Mouse (Mus musculus) hindbrain, embryonic 12.5 days (tissue): ENCODE measurements around the gene Tgfb1. TPM values are rescaled to one million over a fixed set of nuclear protein-coding genes. Genes with fewer than 3 reads are reported as not detected.

ENCODE experiments used
- ATAC-seq: fragments of 200-750 bp; cut with Nextera tagmentation; 2 replicates; pipeline ENCODE4 v1.8.0; 2017; ENCODE audit warnings: moderate TSS enrichment; ENCODE audit not compliant: low FRiP score
- H3K27ac ChIP-seq: fragments of 300-500 bp; sonication (generic); 2 replicates; pipeline ENCODE4 v1.5.1; 2016; ENCODE audit warnings: mild to moderate bottlenecking
- H3K27me3 ChIP-seq: fragments of 300-500 bp; sonication (generic); 2 replicates; pipeline ENCODE4 v1.6.1; 2016; ENCODE audit warnings: mild to moderate bottlenecking
- H3K36me3 ChIP-seq: fragments of 300-500 bp; sonication (generic); 2 replicates; pipeline ENCODE4 v1.6.1; 2016; ENCODE audit warnings: mild to moderate bottlenecking
- H3K4me1 ChIP-seq: fragments of 300-500 bp; sonication (generic); 2 replicates; pipeline ENCODE4 v1.6.1; 2016
- H3K4me2 ChIP-seq: fragments of 300-500 bp; sonication (generic); replicated peaks from 2 replicates; pipeline ENCODE4 v1.6.1; 2016; ENCODE audit warnings: mild to moderate bottlenecking
- H3K4me3 ChIP-seq: fragments of 300-500 bp; sonication (generic); 2 replicates; pipeline ENCODE4 v1.5.1; 2016; ENCODE audit warnings: mild to moderate bottlenecking
- H3K9ac ChIP-seq: fragments of 300-500 bp; sonication (generic); 2 replicates; pipeline ENCODE4 v1.6.1; 2016; ENCODE audit warnings: mild to moderate bottlenecking, moderate library complexity
- H3K9me3 ChIP-seq: fragments of 300-500 bp; sonication (generic); replicated peaks from 2 replicates; pipeline ENCODE4 v1.6.1; 2016; ENCODE audit warnings: mild to moderate bottlenecking
- WGBS: fragments of 180-500 bp; shearing (Covaris S2); methylation state at CpG from one replicate; pipeline ENCODE4 v1.1.7; 2016; 5-methylcytosine and 5-hydroxymethylcytosine counted together
- polyA plus RNA-seq: library from polyadenylated mRNA; unstranded; fragments of >200 nt; fragmentation: Nextera tagmentation; extraction: Ambion mirVana; gene quantifications from 2 replicates; pipeline ENCODE4 v1.2.1, GENCODE M21; 2016

The Tgfb1 gene
- polyA plus RNA-seq, 1 experiment from 2014 or later: 1.8 TPM

DNA sequence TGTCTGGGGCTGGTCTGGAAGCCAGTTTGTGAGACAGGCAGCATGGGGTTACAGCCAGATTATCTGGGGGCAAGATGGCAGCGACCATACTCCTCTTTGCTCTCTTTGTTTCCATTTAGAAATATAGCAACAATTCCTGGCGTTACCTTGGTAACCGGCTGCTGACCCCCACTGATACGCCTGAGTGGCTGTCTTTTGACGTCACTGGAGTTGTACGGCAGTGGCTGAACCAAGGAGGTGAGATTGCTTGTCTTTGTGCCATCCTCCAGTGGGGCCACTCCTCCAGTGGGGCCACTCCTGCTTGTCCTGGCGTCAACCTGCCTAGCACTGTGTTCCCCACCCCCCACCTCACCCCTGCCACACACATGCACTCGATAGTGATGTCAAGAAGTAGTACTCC, 7.3 kb downstream of the Tgfb1 start:
- H3K36me3 ChIP-seq: no peaks in the 10 kb centered on the region
- 43% methylated on average over 8 of the region's 8 CpGs for WGBS
- H3K9me3 ChIP-seq: no peaks in the 10 kb centered on the region
- no peak overlapping the region for H3K27ac ChIP-seq
- H3K27me3 ChIP-seq: peaks cover 36% of the 10 kb centered on the region
- H3K4me2 ChIP-seq: no peak overlapping the region
- ATAC-seq: no peak
- no peak overlapping the region for H3K4me3 ChIP-seq
- H3K9ac ChIP-seq: no peak overlapping the region
- H3K4me1 ChIP-seq: peaks cover 11% of the 10 kb centered on the region

DNA sequence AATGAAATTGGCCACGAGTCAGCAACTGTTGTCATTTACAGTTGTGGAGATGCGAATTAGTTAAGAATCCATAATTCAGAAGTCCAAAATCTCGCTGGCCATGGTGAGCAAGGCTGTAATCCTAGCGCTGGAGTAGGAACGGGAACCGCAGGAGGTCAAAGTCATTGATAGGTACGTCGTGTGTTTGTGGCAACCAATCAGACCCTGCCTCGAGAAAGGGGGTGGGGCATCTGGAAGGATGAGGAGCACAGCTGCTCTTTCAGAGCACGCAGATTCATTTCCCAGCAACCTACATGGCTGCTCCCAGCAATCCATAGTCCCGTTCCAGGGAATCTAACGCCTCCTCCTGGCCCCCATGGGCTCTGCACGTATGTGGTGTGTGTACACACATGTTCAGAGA, 13.0 kb downstream of the Tgfb1 start:
- no peak for ATAC-seq
- Histone ChIP-seq H3K27ac (no peak overlapping the region), H3K4me3 (no peak overlapping the region), H3K27me3 (peaks cover 16% of the 10 kb centered on the region), H3K9ac (no peak overlapping the region), H3K36me3 (no peaks in the 10 kb centered on the region), H3K9me3 (peaks cover 6% of the 10 kb centered on the region; the same call in 1 of the 2 replicates), H3K4me1 (peaks cover 9% of the 10 kb centered on the region; the same call in 1 of the 2 replicates), H3K4me2 (no peak overlapping the region)
- WGBS: 55% methylated on average over 13 of the region's 13 CpGs

DNA sequence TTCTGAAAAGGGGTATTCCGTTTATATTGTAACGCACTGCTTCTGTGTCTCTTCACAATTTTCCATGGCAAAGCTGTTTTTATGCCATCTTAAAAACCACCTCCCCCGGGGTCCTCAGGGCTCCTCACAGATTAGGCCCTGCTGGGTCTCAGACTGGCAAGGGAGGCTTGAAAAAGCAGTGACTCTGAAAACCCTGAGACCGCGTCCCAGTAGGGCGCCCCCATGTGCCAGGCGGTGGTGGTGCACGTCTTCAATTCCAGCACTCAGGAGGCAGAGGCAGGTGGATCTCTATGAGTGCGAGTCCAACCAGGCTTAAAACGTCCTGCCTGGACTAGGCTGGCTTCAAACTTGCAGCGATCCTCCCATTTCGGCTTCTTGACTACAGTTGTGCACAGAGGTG, 13.9 kb downstream of the Tgfb1 start:
- peaks cover 11% of the 10 kb centered on the region; the same call in 1 of the 2 replicates for H3K4me1 ChIP-seq
- no peak overlapping the region for H3K9ac ChIP-seq
- H3K4me3 ChIP-seq: no peak overlapping the region
- H3K27ac ChIP-seq: no peak overlapping the region
- H3K36me3 ChIP-seq: no peaks in the 10 kb centered on the region
- 72% methylated on average over 12 of the region's 12 CpGs for WGBS
- ATAC-seq: no peak
- no peak overlapping the region for H3K4me2 ChIP-seq
- peaks cover 6% of the 10 kb centered on the region; the same call in 1 of the 2 replicates for H3K9me3 ChIP-seq
- H3K27me3 ChIP-seq: peaks cover 16% of the 10 kb centered on the region

DNA sequence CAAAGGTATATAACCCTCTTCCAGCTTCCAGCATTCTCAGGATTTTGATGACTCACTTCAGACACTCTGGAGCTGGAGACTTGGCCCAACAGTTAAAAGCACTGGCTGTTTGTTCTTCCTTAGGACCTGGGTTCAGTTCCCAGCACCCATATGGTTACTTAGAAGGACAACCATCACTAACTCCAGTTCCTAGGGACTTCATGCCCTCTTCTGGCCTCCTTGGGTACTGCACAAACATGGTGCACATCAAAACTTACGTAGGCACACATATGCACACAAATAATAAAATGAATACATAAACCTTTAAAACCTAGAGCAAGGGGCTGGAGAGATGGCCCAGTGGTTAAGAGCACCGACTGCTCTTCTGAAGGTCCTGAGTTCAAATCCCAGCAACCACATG, 15.5 kb downstream of the Tgfb1 start:
- ATAC-seq: no peak
- Histone ChIP-seq H3K9me3 (peaks cover 6% of the 10 kb centered on the region; the same call in 1 of the 2 replicates), H3K4me3 (no peak overlapping the region), H3K27me3 (peaks cover 16% of the 10 kb centered on the region), H3K36me3 (no peaks in the 10 kb centered on the region), H3K9ac (no peak overlapping the region), H3K4me2 (no peak overlapping the region), H3K27ac (no peak overlapping the region), H3K4me1 (peaks cover 11% of the 10 kb centered on the region; the same call in 1 of the 2 replicates)
- WGBS: 92% methylated on average over 2 of the region's 2 CpGs

DNA sequence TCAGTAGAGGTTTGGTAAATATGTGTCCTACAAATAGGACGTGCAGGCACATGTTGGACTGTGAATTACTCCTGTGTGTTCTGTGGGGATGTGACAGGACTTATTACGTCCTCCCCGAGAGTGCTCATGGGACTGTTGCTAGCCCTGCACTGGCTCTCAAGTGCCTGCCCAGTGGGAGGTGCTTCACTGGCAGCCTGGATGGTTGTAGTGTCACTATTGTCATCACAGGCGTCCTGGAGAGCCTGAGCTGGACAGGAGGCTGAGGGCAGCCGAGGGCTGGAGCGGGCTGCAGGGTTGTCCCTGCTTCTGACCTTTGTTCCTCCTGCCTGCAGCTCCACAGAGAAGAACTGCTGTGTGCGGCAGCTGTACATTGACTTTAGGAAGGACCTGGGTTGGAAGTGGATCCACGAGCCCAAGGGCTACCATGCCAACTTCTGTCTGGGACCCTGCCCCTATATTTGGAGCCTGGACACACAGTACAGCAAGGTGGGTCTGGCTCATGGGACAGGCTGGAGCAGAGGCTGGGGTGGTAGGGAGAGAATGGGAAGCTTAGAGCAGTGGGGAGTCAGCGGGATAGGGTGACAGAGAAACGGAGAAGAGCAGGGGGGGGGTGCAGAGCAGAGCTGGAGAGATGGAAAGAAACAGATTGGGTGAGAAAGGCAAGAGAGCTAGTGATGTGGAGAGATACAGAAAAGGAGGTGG, 17.1 kb downstream of the Tgfb1 start:
- ATAC-seq: no peak
- peaks cover 16% of the 10 kb centered on the region for H3K27me3 ChIP-seq
- WGBS: 16% methylated on average over 10 of the region's 10 CpGs
- H3K27ac ChIP-seq: no peak overlapping the region
- no peaks in the 10 kb centered on the region for H3K36me3 ChIP-seq
- peaks cover 15% of the 10 kb centered on the region; the same call in 1 of the 2 replicates for H3K4me1 ChIP-seq
- peak overlapping the region; percentile 38; the same call in 1 of the 2 replicates for H3K4me3 ChIP-seq
- peaks cover 6% of the 10 kb centered on the region; the same call in 1 of the 2 replicates for H3K9me3 ChIP-seq
- H3K9ac ChIP-seq: no peak overlapping the region; the same call in 1 of the 2 replicates
- H3K4me2 ChIP-seq: peak overlapping the region; percentile 75

DNA sequence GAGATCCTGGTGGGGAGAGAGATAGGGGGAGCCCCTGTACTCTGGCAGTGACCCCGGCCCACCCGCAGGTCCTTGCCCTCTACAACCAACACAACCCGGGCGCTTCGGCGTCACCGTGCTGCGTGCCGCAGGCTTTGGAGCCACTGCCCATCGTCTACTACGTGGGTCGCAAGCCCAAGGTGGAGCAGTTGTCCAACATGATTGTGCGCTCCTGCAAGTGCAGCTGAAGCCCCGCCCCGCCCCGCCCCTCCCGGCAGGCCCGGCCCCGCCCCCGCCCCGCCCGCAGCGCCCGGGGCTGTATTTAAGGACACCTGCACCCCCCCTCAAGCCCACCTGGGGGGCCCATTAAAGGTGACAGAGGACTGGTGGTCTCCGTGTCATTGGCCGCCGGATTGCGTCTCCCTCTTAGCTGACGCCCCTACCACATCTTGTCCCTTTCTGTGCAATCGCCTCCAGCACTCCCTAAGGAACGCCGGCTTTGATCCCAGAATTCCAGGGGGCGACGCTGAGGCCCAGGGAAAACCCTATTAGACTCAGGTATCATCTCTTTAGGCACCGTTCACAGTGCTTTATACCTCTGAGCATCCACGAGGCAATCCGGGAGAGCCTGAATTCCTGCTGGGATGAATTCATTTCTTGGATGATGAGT, 18.0 kb downstream of the Tgfb1 start:
- Histone ChIP-seq H3K4me1 (peaks cover 18% of the 10 kb centered on the region), H3K9ac (peak overlapping the region; percentile 61), H3K4me3 (peak overlapping the region; percentile 38), H3K4me2 (peak overlapping the region; percentile 75), H3K27ac (no peak overlapping the region), H3K36me3 (no peaks in the 10 kb centered on the region), H3K27me3 (peaks cover 16% of the 10 kb centered on the region), H3K9me3 (peaks cover 6% of the 10 kb centered on the region; the same call in 1 of the 2 replicates)
- ATAC-seq: peak; percentile 38; the same call in 1 of the 2 replicates
- 3% methylated on average over 30 of the region's 37 CpGs for WGBS

DNA sequence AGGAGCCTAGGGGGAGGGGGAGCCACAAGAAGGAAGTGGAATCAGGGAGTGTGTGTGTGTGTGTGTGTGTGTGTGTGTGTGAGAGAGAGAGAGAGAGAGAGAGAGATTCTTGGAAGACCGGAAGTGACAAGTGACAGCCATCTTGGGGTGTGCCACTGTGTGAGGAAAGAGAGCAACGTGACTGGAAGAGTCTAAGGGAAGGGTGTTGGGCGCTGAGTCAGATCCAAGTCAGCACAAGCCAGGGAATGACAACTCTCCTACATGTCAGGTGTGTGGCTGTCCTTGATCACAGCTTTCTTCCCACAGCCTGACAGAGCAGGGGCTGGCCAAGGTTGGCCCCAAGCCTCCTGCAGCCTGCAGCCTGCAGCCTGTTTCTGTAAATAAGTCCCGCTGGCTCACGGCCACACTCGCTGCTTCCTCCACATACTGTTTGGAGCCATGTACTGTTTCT, 19.0 kb downstream of the Tgfb1 start:
- no peak for ATAC-seq
- no peak overlapping the region for H3K4me2 ChIP-seq
- no peak overlapping the region for H3K27ac ChIP-seq
- no peaks in the 10 kb centered on the region for H3K36me3 ChIP-seq
- 61% methylated on average over 6 of the region's 6 CpGs for WGBS
- H3K9me3 ChIP-seq: peaks cover 2% of the 10 kb centered on the region; the same call in 1 of the 2 replicates
- H3K4me3 ChIP-seq: no peak overlapping the region
- no peak overlapping the region for H3K9ac ChIP-seq
- H3K27me3 ChIP-seq: peaks cover 16% of the 10 kb centered on the region
- H3K4me1 ChIP-seq: peaks cover 28% of the 10 kb centered on the region

DNA sequence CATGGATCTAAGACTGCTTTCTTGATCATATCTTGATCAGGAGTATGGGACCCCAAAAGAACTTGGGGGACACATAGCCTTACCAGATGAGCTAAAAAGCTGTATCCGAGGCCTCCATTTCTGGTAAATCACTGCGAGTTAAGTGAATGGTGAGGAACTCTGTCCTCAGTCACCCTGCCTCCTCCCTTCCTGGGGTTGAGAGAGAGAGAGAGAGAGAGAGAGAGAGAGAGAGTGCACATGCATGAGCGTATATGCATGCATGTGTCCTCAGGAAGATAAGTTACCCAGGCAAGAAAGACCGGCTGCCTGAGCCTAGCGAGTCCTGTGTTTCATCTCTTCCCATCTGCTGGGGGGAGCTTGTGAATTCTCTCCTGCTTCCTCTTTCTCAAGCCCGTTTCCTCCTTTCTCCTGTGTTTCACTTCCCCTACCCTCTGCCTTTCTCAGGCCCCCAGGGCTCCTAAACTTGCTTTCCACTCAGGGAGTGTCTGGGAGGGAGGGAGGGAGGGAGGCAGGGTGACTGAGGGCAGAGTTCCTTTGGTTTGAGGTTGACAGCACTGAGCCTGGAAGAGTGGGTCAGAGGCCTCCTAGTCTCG, 19.9 kb downstream of the Tgfb1 start:
- Histone ChIP-seq H3K36me3 (no peaks in the 10 kb centered on the region), H3K27ac (no peak overlapping the region), H3K4me2 (no peak overlapping the region), H3K9ac (0 out of 2 replicates have a peak overlapping the region, but pooled peaks have one; percentile 13), H3K4me3 (no peak overlapping the region), H3K9me3 (no peaks in the 10 kb centered on the region), H3K4me1 (peaks cover 36% of the 10 kb centered on the region), H3K27me3 (peaks cover 16% of the 10 kb centered on the region)
- ATAC-seq: no peak
- WGBS: 57% methylated on average over 7 of the region's 7 CpGs

DNA sequence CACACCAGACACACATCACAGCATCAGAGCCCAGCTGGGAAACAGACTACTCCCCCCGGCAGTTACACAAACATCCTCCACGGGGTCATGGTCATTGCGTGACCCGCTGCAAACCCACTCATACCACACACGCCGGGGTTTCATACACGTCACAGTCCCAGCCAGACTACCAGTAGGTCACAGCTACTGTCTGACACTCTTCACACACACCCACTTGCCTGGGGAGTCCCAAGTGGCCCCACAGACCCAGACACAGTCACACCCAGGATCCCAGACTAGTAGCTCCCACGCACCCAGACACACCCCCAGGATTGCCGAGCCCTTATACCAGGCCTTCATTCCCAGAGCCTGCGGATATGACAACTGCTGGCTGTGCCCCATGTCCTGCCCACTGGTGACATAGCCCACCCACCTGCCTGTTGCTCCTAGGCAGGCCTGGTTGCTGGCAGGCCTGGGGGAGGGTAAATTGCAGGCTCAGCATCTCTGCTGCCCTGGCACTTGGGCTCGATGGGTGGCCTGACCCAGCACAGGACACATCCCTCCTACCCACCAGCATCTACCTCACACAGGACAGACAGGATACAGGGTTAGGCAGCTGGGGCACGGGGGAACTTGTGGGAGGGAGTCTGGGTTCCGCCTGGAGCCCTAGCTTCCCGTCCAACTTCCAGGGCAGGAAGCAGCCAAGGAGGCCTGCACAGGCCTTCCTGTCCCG, 20.9 kb downstream of the Tgfb1 start:
- WGBS: 55% methylated on average over 15 of the region's 15 CpGs
- H3K27ac ChIP-seq: no peak overlapping the region
- H3K9ac ChIP-seq: 0 out of 2 replicates have a peak overlapping the region, but pooled peaks have one; percentile 18
- peaks cover 47% of the 10 kb centered on the region for H3K4me1 ChIP-seq
- no peak for ATAC-seq
- H3K4me3 ChIP-seq: no peak overlapping the region
- H3K36me3 ChIP-seq: peaks cover 7% of the 10 kb centered on the region
- H3K27me3 ChIP-seq: peaks cover 16% of the 10 kb centered on the region
- no peaks in the 10 kb centered on the region for H3K9me3 ChIP-seq
- no peak overlapping the region for H3K4me2 ChIP-seq

DNA sequence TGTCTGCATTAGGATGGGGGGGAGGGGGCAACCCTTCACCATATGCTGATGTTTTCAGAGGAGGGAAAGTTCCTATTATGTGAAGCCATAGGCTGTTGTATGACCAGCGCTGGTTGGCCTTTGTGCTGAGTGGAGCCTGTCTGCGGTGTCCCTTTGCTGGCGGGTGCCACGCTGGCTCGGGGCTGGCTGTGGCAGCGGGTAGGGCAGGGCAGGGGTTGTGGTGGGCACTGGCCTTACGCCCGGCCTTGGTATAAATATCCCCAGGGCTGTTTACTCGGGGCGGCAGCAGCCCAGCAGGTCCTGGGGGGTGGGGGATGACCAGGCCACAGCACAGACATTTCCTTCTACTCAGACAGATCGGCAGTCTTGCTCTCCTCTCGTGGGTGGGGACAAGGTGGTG, 23.2 kb downstream of the Tgfb1 start:
- no peaks in the 10 kb centered on the region for H3K9me3 ChIP-seq
- peak overlapping the region; percentile 24 for H3K4me2 ChIP-seq
- H3K27ac ChIP-seq: no peak overlapping the region
- H3K36me3 ChIP-seq: peaks cover 29% of the 10 kb centered on the region
- peaks cover 37% of the 10 kb centered on the region for H3K4me1 ChIP-seq
- WGBS: 24% methylated on average over 12 of the region's 12 CpGs
- ATAC-seq: no peak
- H3K27me3 ChIP-seq: 0 out of 2 replicates have a peak, but pooled peaks cover 4% of the 10 kb centered on the region
- no peak overlapping the region for H3K4me3 ChIP-seq
- H3K9ac ChIP-seq: peak overlapping the region; percentile 49; the same call in 1 of the 2 replicates

DNA sequence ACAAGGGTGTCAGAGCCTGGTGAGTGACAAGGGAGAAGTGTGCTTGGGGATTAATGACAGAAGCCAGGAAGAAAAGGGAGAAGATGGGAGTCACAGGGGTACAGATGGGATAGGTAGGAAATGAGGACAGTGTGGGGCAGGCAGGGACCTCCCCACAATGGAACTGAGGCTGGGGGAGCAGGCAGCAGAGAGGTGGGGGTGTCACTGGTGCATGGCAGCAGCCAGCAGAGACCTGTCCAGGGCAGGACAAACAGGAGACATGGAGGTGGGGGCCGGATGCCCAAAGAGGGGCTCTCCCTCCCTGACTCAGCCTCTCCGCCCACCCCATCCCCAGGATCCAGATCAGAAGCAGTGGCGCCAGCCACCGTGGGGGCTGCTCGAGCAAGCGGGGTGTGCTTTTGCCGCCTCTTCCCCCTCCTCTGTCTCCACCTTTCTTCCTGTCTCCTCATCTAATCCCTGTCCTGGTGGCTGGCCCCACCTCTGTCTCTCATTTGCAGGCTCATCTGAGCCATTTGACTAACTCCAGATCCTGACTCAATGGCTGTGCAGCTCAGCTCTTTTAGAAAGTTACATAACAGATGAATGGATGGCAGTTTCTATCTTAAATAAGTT, 23.8 kb downstream of the Tgfb1 start:
- Histone ChIP-seq H3K36me3 (peaks cover 36% of the 10 kb centered on the region), H3K4me1 (peaks cover 36% of the 10 kb centered on the region), H3K4me2 (peak overlapping the region; percentile 24), H3K27ac (no peak overlapping the region), H3K9me3 (no peaks in the 10 kb centered on the region), H3K27me3 (no peaks in the 10 kb centered on the region), H3K9ac (peak overlapping the region; percentile 49), H3K4me3 (no peak overlapping the region)
- 10% methylated on average over 7 of the region's 7 CpGs for WGBS
- ATAC-seq: peak; percentile 23; the same call in 1 of the 2 replicates
